Mouse (Mus musculus) myocyte (in vitro differentiated cells): Measurements from ENCODE around the gene Dtx3l.
A peak's percentile ranks its signal among the peaks of the same experiment; 100 is the strongest.

Experiments
- POLR2A ChIP-seq: IDR thresholded peaks from one replicate; pipeline ENCODE4 v1.6.1; 2011; ENCODE audit warnings: low read depth, mild to moderate bottlenecking, control low read depth, moderate library complexity; ENCODE audit not compliant: insufficient read length
- TCF3 ChIP-seq: IDR thresholded peaks from one replicate; pipeline ENCODE4 v1.6.1; 2011; ENCODE audit warnings: low read depth, control low read depth; ENCODE audit not compliant: insufficient read length

DNA sequence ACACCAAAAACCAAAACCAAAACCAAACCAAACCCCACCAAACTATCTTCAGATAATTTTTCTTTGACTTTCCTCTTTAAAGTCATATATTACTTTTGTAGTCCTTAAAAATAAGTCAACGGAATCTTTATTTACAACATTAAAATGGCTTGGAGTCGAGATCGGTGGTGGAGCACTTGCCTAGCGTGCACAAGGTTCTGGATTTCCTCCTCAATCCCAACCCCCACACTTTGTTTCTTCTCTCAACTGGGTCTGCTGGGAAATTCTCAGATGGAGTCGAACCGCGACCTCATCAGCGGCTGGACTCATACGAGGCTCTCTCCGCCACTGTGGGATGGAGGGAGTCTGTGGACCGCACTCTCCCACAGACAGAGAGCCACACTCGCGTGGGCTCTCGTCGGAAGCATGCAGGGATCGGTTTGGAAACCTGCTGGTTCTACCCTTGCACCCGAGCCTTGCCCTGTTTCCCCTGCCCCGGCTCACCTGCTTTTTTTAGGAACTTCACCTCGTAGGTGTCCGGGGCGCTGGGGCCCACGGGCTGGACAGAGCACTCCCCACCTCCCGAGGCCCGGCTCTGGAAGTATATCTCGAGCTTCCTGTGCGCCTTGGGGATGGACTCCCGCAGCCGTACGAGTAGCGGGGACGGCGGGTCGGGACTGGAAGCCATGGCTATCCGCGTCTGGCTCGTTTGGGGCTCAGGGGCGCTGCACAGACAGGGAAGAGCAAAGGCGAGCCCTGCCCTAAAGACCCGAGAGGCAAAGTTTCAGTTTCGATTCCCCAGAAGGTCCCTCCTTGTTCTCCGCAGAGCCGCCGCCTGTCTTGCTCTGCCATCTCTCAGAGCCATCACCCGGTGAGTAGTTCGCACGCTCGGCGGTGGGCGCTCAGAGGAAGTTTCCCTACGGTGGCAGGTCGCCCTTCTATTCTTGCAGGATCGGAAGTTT is at the start of gene Dtx3l, which contains the start of gene Parp9:
- peak; percentile 18 for TF ChIP-seq POLR2A
- TF ChIP-seq TCF3: no peak
